Mouse (Mus musculus) heart, adult 18-20 months (tissue): ENCODE data around the gene Mfsd6l. TPM values are rescaled to one million over a fixed set of nuclear protein-coding genes. Genes with fewer than 3 reads are reported as not detected.

Experiments
- DNase-seq, 2 experiments: peaks; one replicate each; pipeline ENCODE4 v3.0.0; 2021 to 2022; ENCODE audit warnings: mixed read lengths in 1 of 2
- total RNA-seq, 2 experiments: library from RNA; stranded (reverse); gene quantifications; 2 replicates each; pipeline ENCODE4 v1.2.3; 2021

The Mfsd6l gene
- total RNA-seq, 2 experiments from 2014 or later, result 0.12 to 0.13 TPM

- peak; percentile 77 to 79 for DNase-seq
These were observed 2.0 kb upstream of the Mfsd6l start for GRCm38 (mm10) chr11:68553981-68554471.

- DNase-seq, result no peak
These were observed 3.6 kb downstream of the Mfsd6l start for GRCm38 (mm10) chr11:68559546-68559945.

GRCm38 (mm10) chr11:68561957-68562950, 6.3 kb downstream of the Mfsd6l start:
- no peak for DNase-seq

GRCm38 (mm10) chr11:68564356-68565031, 8.5 kb downstream of the Mfsd6l start:
- no peak for DNase-seq

GRCm38 (mm10) chr11:68565032-68565429, 9.0 kb downstream of the Mfsd6l start:
- DNase-seq, result no peak

GRCm38 (mm10) chr11:68566447-68567059, 10.6 kb downstream of the Mfsd6l start:
- peak; percentile 65 to 84 for DNase-seq

- DNase-seq, result no peak
These were observed 14.9 kb downstream of the Mfsd6l start for GRCm38 (mm10) chr11:68570861-68571260.

- DNase-seq, result no peak
These were observed 21.1 kb downstream of the Mfsd6l start for GRCm38 (mm10) chr11:68577076-68577475.

- peak; percentile 24 to 32 for DNase-seq
These were observed 23.5 kb downstream of the Mfsd6l start for GRCm38 (mm10) chr11:68579462-68579881.

GRCm38 (mm10) chr11:68580566-68580965, 24.6 kb downstream of the Mfsd6l start:
- DNase-seq, result no peak

- DNase-seq, result no peak
These were observed 27.2 kb downstream of the Mfsd6l start for GRCm38 (mm10) chr11:68583225-68583624.

- peak; percentile 32 to 55 for DNase-seq
These were observed 28.0 kb downstream of the Mfsd6l start for GRCm38 (mm10) chr11:68583906-68584480.

GRCm38 (mm10) chr11:68585890-68586289, 29.9 kb downstream of the Mfsd6l start:
- DNase-seq, result no peak

- no peak for DNase-seq
These were observed 30.7 kb downstream of the Mfsd6l start, which contains the start of gene Ccdc42 for GRCm38 (mm10) chr11:68586721-68587120. Gene Ccdc42, plus strand, starts transcription at chr11:68587021.

- DNase-seq, result peak; percentile 79 to 91
These were observed 33.2 kb downstream of the Mfsd6l start for GRCm38 (mm10) chr11:68589055-68589809.

- DNase-seq, result no peak
These were observed 35.7 kb downstream of the Mfsd6l start for GRCm38 (mm10) chr11:68591708-68592107.

- DNase-seq, result no peak
These were observed 37.3 kb downstream of the Mfsd6l start for GRCm38 (mm10) chr11:68593247-68593646.

- no peak for DNase-seq
These were observed 41.9 kb downstream of the Mfsd6l start for GRCm38 (mm10) chr11:68597912-68598311.

- DNase-seq, result peak in 1 of 2 experiments; percentile 14
These were observed 44.6 kb downstream of the Mfsd6l start for GRCm38 (mm10) chr11:68600551-68601021.

- peak; percentile 45 to 46 for DNase-seq
These were observed 45.6 kb downstream of the Mfsd6l start for GRCm38 (mm10) chr11:68601486-68601991.
